25 mouse cellular contexts compared by ENCODE assay signal in the genomic region with DNA sequence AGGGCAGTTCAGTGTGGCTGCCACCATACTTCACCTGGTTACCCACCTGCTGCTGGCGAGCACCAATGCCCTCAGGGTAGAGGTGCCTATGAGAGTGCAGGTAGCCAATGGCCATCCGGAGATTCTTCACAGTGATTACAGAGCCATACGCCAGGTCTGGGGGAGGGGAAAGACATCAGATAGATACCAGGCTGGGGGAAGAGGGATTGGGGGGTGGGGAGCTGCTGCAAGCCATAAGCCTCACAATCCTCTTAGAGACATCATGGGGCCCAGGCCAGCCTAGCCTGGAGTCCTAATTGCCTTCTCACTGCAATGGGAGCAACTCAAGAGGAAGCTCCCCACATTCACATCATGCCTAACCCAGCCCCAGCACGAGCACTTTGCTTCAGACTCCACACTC. TPM values are rescaled to one million over a fixed set of nuclear protein-coding genes. Genes with fewer than 3 reads are reported as not detected.
"Had no signal": no experiment of that assay in that cellular context is flagged by ENCODE, and none has a peak within 500 bp of the region (broad histone marks: within the 10 kb centered on the region; RNA-seq: fewer than 3 reads in every experiment).

No protein-coding gene starts in this region.

- H3K9me3 ChIP-seq: heart, embryonic 13.5 days; heart, embryonic 15.5 days; hindbrain, embryonic 13.5 days; hindbrain, embryonic 15.5 days; intestine, embryonic 15.5 days; limb, embryonic 10.5 days; limb, embryonic 12.5 days; liver, embryonic 13.5 days had no signal

- DNase-seq: gastrocnemius, postnatal 14 days; gastrocnemius, postnatal 36 days; heart, adult 11 months; heart, adult 2 months; heart, postnatal 14 days; heart, postnatal 36 days; kidney, adult 8-10 months; kidney, postnatal 10 days; kidney, postnatal 25 days; kidney, postnatal 4 days; liver; liver, embryonic 13.5 days had no signal

- H3K27ac ChIP-seq: heart, adult 2 months; heart, embryonic 13.5 days; heart, embryonic 15.5 days; hindbrain, embryonic 13.5 days; hindbrain, embryonic 15.5 days; intestine, embryonic 15.5 days; left cerebral cortex, adult 2 months; limb, embryonic 10.5 days; limb, embryonic 12.5 days; liver, embryonic 13.5 days had no signal

- H3K4me1 ChIP-seq: hindbrain, embryonic 15.5 days; intestine, embryonic 15.5 days; limb, embryonic 10.5 days; limb, embryonic 12.5 days had no signal

- H3K27me3 ChIP-seq: heart, embryonic 13.5 days; heart, embryonic 15.5 days; hindbrain, embryonic 13.5 days; hindbrain, embryonic 15.5 days; intestine, embryonic 15.5 days; limb, embryonic 12.5 days; liver, embryonic 13.5 days had no signal

- H3K4me3 ChIP-seq: heart, adult 2 months; heart, embryonic 13.5 days; heart, embryonic 15.5 days; hindbrain, embryonic 13.5 days; hindbrain, embryonic 15.5 days; intestine, embryonic 15.5 days; layer of hippocampus, adult 2 months; left cerebral cortex, adult 2 months; limb, embryonic 10.5 days; limb, embryonic 12.5 days; liver, embryonic 13.5 days had no signal

- H3K9ac ChIP-seq: heart, embryonic 13.5 days; heart, embryonic 15.5 days; hindbrain, embryonic 13.5 days; hindbrain, embryonic 15.5 days; intestine, embryonic 15.5 days; limb, embryonic 12.5 days; liver, embryonic 13.5 days had no signal

- H3K4me2 ChIP-seq: heart, embryonic 11.5 days; heart, embryonic 13.5 days; heart, embryonic 15.5 days; hindbrain, embryonic 13.5 days; hindbrain, embryonic 15.5 days; intestine, embryonic 15.5 days; limb, embryonic 12.5 days; liver, embryonic 13.5 days had no signal

- ATAC-seq: inflammation-experienced regulatory T-cells, adult 6 months; intestine, embryonic 15.5 days; intestine, postnatal 0 days had no signal

RNA-seq across cellular contexts. Expression of gene Ngb, which starts 24.9 kb away (rescaled TPM):
- polyA plus RNA-seq: heart, postnatal 0 days; inflammation-experienced regulatory T-cells, adult 6 months had no signal
